Mouse (Mus musculus): ENCODE data around the gene Ifit2. TPM values are rescaled to one million over a fixed set of nuclear protein-coding genes. Genes with fewer than 3 reads are reported as not detected.
A peak's percentile ranks its signal among the peaks of the same experiment; 100 is the strongest.
"Not testable (repeated sequence)": the region's sequence is repeated elsewhere in the genome, so short reads cannot be mapped to it uniquely, and the experiment has no call there.

Gene Ifit2
- polyA plus RNA-seq, 1 experiment = 2.8 TPM

DNA sequence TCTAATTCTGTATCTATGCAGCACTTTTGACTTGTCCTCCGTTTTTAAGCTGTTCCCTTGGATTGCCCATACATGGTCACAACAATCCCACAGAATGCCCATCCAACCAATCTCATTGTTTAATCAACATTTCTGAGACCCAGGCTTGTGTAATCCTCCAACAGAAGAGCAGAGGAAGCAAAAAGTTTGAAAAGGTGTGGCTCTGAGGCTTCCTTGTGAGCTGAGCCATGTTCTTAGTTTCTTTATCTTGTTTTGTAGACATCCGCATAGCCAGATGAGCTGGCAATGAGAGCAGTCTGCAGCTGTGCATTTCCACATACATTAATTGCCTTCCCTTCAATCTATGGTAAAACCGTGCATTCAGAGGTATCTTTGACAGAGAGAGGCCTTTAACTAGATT lies 55.0 kb downstream of the Ifit2 start:
- TF ChIP-seq POLR2A (IDR thresholded peaks at IDR 0.05; ENCODE audit: borderline replicate concordance, extremely low read depth, insufficient read depth, insufficient read length, poor library complexity, severe bottlenecking) = no peak
- no peak for DNase-seq (ENCODE audit: low read depth)

DNA sequence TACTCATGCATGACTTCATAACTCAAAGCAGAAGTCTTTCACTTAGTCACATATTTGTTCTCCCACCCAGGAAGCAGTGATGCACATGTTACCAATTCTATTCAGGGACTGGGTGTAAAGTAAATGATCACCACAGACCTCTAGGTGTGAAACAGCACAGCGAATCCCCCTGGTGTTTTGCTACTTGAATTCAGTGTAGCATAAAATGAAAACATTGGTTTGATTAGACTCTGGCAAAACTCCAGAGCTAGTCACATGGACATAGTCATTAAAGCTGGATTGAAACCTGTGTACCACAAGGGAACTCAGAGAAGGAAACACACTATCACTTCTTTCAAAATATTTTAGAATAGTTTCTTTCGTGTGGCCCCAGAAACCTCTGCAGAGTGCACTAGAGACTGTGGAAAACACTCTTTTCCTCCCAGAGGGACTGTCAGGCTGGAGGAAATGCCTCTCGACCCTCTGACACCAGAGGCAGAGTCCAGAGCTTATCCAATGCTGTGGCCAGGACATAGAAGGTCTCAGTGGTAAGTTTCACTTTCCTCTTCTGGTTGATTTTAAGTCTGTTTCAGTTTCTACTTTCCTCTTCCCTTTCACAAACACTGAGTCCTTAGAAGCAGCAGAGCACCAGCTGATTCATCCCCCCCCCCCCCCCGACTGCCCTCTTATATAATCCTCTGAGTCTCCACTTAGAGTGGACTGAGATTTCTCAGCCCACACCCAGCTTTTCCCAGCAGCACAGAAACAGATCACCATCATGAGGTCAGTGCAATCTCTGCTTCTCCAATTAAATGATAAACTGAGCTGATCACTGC lies 57.0 kb downstream of the Ifit2 start, which contains the start of gene Ifit3b:
Gene Ifit3b, plus strand, starts transcription at position 734 of the 815 bp plus-strand sequence.
- peak; percentile 55 for DNase-seq (ENCODE audit: low read depth)

DNA sequence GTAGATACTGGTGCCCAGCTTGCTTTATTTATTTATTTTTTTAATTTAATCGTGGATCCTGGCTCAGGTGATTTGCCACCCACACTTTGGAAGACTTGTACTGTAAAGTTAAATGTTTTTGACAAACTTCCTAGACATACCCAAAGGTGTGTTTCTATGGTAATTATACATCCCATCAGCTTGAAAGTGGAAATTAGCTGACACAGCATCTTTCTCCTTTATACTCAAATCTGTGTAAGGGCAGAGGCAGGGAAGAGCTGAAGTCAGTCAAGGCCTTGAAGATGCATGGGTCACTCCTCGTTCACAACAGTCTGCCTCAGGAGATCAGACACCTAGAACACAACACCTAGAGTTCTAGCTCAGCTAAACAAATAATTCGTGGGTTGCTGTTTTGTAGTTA lies 59.6 kb downstream of the Ifit2 start:
- DNase-seq (ENCODE audit: low read depth) = not testable (repeated sequence)

DNA sequence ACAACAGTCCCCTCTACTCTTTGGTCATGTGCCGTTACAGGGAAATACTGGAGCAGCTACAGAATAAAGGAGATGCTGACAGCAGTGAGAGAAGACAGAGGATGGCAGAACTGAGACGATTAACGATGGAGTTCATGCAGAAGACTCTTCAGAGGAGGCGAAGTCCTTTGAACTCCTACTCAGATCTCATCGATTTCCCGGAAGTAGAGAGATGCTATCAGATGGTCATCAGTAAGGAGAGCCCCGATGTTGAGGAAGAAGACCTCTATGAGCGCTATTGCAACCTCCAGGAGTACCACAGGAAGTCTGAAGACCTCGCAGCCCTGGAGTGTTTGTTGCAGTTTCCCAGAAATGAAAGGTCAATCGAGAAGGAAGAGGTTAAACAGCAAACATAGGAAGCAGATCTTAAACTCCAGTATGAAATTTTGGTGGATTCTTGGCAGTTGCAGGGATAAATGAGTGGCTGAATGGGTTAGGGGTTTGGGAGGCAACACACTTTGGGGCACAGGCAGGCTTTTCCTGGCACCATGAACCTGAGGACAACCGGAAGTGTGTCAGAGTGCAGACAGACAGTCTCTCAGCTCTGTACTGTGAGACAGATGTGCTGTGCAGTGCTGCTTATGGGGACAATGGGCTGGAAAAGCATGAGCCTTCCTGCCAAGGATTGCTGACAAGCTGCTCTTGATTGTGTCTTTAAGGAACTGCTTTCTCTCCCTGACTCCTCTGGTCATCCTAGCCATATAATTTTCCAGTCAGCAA lies 61.9 kb downstream of the Ifit2 start:
- DNase-seq (ENCODE audit: low read depth) = not testable (repeated sequence)

DNA sequence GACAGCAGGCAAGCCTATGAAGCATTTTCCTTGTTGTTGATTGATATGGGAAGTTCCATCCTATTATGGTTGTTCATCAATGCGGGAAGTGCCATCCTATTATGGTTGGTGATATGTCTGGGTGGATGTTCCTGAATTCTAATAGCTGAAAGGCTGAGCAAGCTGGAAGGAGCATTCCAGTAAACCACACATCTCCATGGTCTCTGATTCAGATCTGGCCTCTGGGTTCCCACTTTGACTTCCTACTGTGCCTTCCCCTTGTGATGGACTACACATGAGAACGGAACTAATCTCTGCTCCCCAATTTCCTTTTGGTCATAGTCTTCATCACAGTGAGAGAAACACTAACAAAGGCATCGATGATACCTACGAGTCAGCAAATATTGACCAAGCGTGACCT lies 70.4 kb downstream of the Ifit2 start:
- DNase-seq (ENCODE audit: low read depth) = no peak
- no peak for TF ChIP-seq POLR2A (IDR thresholded peaks at IDR 0.05; ENCODE audit: borderline replicate concordance, extremely low read depth, insufficient read depth, insufficient read length, poor library complexity, severe bottlenecking)
- no peak for TF ChIP-seq CTCF (IDR thresholded peaks at IDR 0.05; ENCODE audit: borderline replicate concordance, extremely low read depth, insufficient read depth, insufficient read length)

DNA sequence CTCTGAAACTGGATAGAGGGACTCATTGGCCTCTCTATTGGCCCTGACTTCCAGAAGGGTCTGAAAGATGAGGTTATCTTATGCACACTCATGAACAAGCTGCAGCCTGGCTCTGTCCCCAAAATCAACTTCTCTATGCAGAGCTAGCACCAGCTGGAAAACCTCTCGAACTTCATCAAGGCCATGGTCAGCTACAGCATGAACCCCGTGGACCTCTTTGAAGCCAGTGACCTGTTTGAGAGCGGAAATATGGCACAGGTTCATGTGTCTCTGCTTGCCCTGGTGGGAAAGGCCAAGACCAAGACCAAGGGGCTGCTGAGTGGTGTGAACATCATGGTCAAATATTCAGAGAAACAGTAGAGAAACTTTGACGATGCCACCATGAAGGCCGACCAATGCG lies 73.3 kb downstream of the Ifit2 start:
- DNase-seq (ENCODE audit: low read depth) = no peak
- TF ChIP-seq POLR2A (IDR thresholded peaks at IDR 0.05; ENCODE audit: borderline replicate concordance, extremely low read depth, insufficient read depth, insufficient read length, poor library complexity, severe bottlenecking) = no peak
- TF ChIP-seq CTCF (IDR thresholded peaks at IDR 0.05; ENCODE audit: borderline replicate concordance, extremely low read depth, insufficient read depth, insufficient read length) = no peak

DNA sequence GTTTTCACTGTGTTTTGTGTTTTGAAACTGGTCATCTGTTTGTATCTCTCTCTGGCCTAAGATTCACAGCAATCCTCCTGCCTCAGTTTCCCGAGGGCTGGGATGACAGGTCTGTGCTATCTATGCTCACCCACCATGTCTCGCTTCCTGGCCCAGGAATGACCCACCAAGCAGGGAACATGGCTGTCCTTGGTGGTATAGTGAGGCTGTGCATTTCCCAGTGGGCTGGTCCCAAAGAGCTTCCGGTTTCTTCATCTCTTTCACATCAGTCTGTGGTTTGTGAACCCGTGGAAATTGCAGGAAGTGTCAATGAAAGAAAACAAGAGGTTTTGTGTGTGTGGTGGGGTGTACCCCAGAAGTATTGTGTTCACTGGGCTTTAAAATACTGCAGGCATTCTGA lies 74.2 kb downstream of the Ifit2 start:
- DNase-seq (ENCODE audit: low read depth) = no peak
- no peak for TF ChIP-seq POLR2A (IDR thresholded peaks at IDR 0.05; ENCODE audit: borderline replicate concordance, extremely low read depth, insufficient read depth, insufficient read length, poor library complexity, severe bottlenecking)
- no peak for TF ChIP-seq CTCF (IDR thresholded peaks at IDR 0.05; ENCODE audit: borderline replicate concordance, extremely low read depth, insufficient read depth, insufficient read length)

Other genes with a start within 250 kb of the Ifit2 start
- gene Ch25h, start 75.5 kb upstream of the Ifit2 start, polyA plus RNA-seq (2012; rRNA removed) = 3.5 and 3.6 TPM in 2 replicates
- 18.9 and 20.0 TPM in 2 replicates for gene Lipa, start 23.2 kb upstream of the Ifit2 start, polyA plus RNA-seq (2012; rRNA removed)
- 0.37 and 0.77 TPM in 2 replicates for gene Ifit3, start 32.8 kb downstream of the Ifit2 start, polyA plus RNA-seq (2012; rRNA removed)
- 0.37 and 0.55 TPM in 2 replicates for gene Ifit1bl1, start 51.3 kb downstream of the Ifit2 start, polyA plus RNA-seq (2012; rRNA removed)
- gene Ifit3b, start 57.3 kb downstream of the Ifit2 start, polyA plus RNA-seq (2012; rRNA removed) = 0.05 and 0.08 TPM in 2 replicates
- gene Ifit1bl2, start 90.0 kb downstream of the Ifit2 start, polyA plus RNA-seq (2012; rRNA removed) = 0.09 and 0.19 TPM in 2 replicates
- gene Ifit1, start 90.2 kb downstream of the Ifit2 start, polyA plus RNA-seq (2012; rRNA removed) = 0.08 and 0.21 TPM in 2 replicates
- gene Slc16a12, start 196.6 kb downstream of the Ifit2 start, polyA plus RNA-seq (2012; rRNA removed) = 2.2 and 2.8 TPM in 2 replicates